Mouse (Mus musculus): ENCODE results near the gene Cyp2w1.

DNA sequence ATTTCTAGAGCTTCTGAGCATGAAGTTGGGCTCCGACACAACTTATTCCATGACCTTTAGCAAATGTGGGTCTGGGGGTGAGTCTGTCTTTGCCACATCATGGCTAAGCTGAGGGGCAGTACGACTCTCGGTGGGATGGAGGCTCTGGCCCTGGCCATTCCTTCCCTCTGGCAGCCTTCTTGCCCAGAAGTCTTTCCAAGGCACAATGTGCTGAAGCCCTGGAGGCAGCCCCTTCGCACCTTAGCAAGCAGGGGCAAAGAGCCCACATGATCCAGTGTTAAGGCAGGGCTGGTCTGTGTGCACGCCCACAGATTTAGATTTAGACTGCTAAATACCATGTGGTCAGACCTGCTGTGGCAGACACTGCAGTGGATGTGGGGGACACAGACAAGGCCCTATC lies 46.4 kb downstream of the Cyp2w1 start:
- TF ChIP-seq POLR2A (IDR thresholded peaks at IDR 0.05; ENCODE audit: insufficient read length, low read depth) (no peak), MAX (IDR thresholded peaks at IDR 0.05; ENCODE audit: low read depth) (no peak), REST (IDR thresholded peaks at IDR 0.05; ENCODE audit: insufficient read depth, insufficient read length) (no peak), POLR2AphosphoS2 (IDR thresholded peaks at IDR 0.05; ENCODE audit: insufficient read length, low read depth) (no peak), SRF (IDR thresholded peaks at IDR 0.05; ENCODE audit: control insufficient read depth, insufficient read length, low read depth) (no peak), TCF12 (IDR thresholded peaks at IDR 0.05; ENCODE audit: insufficient read depth, poor library complexity, severe bottlenecking) (no peak)
